Mouse (Mus musculus): ENCODE results near the gene Slc5a3. TPM values are rescaled to one million over a fixed set of nuclear protein-coding genes. Genes with fewer than 3 reads are reported as not detected.
A peak's percentile ranks its signal among the peaks of the same experiment; 100 is the strongest.

Slc5a3 gene
- polyA plus RNA-seq, 1 experiment from 2014 or later = 21.3 TPM

- H3K4me2 ChIP-seq = no peak overlapping the region
- no peak overlapping the region for H3K9ac ChIP-seq
- no peaks in the 10 kb centered on the region for H3K27me3 ChIP-seq (replicated peaks)
- no peaks in the 10 kb centered on the region for H3K36me3 ChIP-seq (replicated peaks)
- 93% methylated on average over 7 of the region's 7 CpGs for WGBS
- H3K4me3 ChIP-seq = no peak overlapping the region
- ATAC-seq (replicated peaks) = no peak
- H3K9me3 ChIP-seq = no peaks in the 10 kb centered on the region
- H3K27ac ChIP-seq = no peak overlapping the region
- no peaks in the 10 kb centered on the region for H3K4me1 ChIP-seq
Measured at GRCm38 (mm10) chr16:92039421-92039820, 18.7 kb upstream of the Slc5a3 start.

DNA sequence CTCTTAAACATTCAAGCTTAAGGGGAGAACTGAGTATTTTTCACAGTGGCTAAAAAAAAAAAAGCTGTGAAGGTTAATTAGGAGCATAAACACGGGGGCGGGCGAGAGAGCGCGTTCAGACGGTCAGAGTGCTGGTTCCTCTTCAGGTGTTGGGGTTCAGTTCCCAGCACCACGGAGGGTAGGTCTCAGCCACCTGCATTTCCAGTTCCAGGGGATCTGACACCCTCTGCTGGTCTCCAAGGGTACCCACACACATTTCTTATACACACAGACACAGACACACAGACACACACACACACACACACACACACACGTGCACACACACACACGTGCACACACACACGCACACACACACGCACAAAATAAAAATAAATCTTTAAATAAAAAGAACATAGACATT lies 18.2 kb upstream of the Slc5a3 start:
- WGBS = 96% methylated on average over 11 of the region's 11 CpGs
- H3K4me2 ChIP-seq = no peak overlapping the region
- ATAC-seq (replicated peaks) = no peak
- no peak overlapping the region for H3K4me3 ChIP-seq
- no peak overlapping the region for H3K9ac ChIP-seq
- H3K4me1 ChIP-seq = no peaks in the 10 kb centered on the region
- no peaks in the 10 kb centered on the region for H3K36me3 ChIP-seq (replicated peaks)
- H3K9me3 ChIP-seq = no peaks in the 10 kb centered on the region
- H3K27me3 ChIP-seq (replicated peaks) = no peaks in the 10 kb centered on the region
- H3K27ac ChIP-seq = no peak overlapping the region

GRCm38 (mm10) chr16:92051777-92052310 lies 6.3 kb upstream of the Slc5a3 start:
- H3K9ac ChIP-seq = no peak overlapping the region
- WGBS = 80% methylated on average over 7 of the region's 7 CpGs
- no peak overlapping the region for H3K4me2 ChIP-seq
- H3K27me3 ChIP-seq (replicated peaks) = no peaks in the 10 kb centered on the region
- H3K27ac ChIP-seq = no peak overlapping the region
- H3K36me3 ChIP-seq (replicated peaks) = no peaks in the 10 kb centered on the region
- H3K4me3 ChIP-seq = no peak overlapping the region
- no peaks in the 10 kb centered on the region for H3K9me3 ChIP-seq
- no peak for ATAC-seq (replicated peaks)
- H3K4me1 ChIP-seq = no peaks in the 10 kb centered on the region

DNA sequence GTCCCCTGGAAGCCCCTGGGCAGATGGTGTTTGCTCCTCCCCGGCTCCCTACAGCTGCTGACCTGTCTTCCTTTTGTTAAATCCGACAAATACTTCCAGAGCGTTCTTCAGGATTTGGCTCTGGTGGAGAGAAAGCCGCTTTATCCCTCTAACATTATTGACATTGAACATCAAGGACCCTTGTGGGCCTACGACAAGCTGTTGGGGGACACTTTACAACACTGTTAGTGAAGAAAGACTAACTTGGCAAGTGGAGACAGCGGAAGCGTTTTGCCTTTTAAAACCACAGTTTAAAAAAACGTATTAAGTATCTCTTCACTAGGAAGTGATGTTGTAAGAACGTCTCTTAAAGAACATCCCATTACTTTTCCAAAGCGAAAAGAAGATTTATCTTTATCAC lies 5.6 kb upstream of the Slc5a3 start:
- 72% methylated on average over 10 of the region's 10 CpGs for WGBS
- Histone ChIP-seq H3K36me3 (replicated peaks) (no peaks in the 10 kb centered on the region), H3K27ac (no peak overlapping the region), H3K4me2 (no peak overlapping the region), H3K27me3 (replicated peaks) (no peaks in the 10 kb centered on the region), H3K4me1 (peaks cover 7% of the 10 kb centered on the region), H3K4me3 (no peak overlapping the region), H3K9ac (no peak overlapping the region), H3K9me3 (no peaks in the 10 kb centered on the region)
- no peak for ATAC-seq (replicated peaks)

DNA sequence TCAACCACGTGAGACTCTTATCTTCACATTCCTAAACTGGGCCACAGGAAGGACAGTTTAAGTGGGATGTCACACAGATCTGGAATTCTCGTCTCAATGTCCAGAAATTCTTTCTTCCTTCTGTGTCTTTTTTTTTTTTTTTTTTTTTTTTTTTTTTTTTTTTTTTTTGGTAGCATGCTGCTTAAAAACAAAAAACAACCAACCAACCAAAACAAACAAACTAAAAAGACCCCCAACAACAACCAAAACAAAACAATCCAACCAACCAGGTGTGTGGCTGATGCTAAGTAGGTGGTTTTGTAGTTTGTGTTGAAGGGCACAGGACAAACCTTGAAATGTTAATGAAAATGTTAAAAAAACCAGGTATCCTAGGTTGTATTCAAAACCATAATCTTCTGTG lies 1.4 kb upstream of the Slc5a3 start:
- Histone ChIP-seq H3K27me3 (replicated peaks) (no peaks in the 10 kb centered on the region), H3K27ac (no peak overlapping the region), H3K4me2 (0 out of 2 replicates have a peak overlapping the region, but pooled peaks have one; percentile 74), H3K9me3 (no peaks in the 10 kb centered on the region), H3K9ac (no peak overlapping the region), H3K4me3 (no peak overlapping the region), H3K4me1 (peaks cover 32% of the 10 kb centered on the region), H3K36me3 (replicated peaks) (no peaks in the 10 kb centered on the region; the same call in 1 of the 2 replicates)
- WGBS = 70% methylated on average over 2 of the region's 2 CpGs
- no peak for ATAC-seq (replicated peaks)

- Histone ChIP-seq H3K9me3 (no peaks in the 10 kb centered on the region), H3K27ac (peak overlapping the region; percentile 90), H3K27me3 (replicated peaks) (no peaks in the 10 kb centered on the region), H3K9ac (peak overlapping the region; percentile 68), H3K4me3 (peak overlapping the region; percentile 86), H3K4me1 (peaks cover 32% of the 10 kb centered on the region), H3K36me3 (replicated peaks) (no peaks in the 10 kb centered on the region; the same call in 1 of the 2 replicates), H3K4me2 (peak overlapping the region; percentile 74)
- peak; percentile 67 for ATAC-seq (replicated peaks)
- WGBS = under 1% methylated on average over 11 of the region's 11 CpGs
Measured at GRCm38 (mm10) chr16:92057456-92057851, 668 bp upstream of the Slc5a3 start.

DNA sequence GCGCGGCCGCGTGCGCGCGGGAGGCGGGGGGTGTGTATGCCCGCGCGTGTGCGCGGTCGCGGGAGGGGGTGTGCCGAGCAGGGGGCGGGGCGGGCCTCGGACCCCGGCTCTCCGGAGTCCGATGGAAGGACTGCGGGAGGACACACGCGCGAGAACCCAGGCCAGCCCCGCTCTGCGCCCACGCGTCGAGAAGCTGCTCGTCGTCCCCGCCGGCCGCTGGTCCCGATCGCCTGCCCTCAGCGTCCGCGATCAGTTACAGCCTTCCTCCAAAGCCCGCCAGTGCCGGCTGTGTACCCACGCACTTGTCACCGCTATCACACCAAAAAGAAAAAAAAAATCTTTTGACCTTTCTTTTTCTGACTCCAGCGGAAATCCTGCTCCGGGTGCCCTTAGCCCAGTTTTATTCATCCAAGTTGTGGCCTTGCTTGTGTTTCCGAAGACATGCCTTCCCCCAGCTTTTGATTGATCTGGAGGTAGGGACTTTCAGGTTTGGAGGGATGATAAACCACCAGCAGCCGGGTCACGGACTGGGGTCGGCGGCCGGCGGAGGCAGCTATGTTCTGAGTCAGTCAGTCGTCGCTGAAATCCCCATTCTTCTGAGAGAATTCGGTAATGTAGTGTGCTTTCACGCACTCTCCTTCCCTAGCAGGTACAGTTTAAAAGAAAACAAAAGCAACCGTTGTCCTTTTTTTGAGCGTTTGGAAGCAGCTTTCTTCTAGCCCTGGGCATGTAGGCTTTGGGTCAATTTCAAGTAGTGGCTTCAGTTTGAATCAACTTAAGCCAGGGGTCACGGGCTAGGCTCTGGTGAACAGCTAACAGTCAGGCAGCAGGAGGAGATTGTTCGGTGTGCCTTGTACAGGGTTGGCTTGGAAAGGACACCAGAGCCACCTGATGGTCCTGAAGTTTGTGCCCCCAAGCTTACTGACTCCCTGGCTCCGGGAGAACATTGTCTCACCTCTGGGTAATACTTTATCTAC lies 810 bp downstream of the Slc5a3 start:
- H3K9me3 ChIP-seq = no peaks in the 10 kb centered on the region
- H3K36me3 ChIP-seq (replicated peaks) = no peaks in the 10 kb centered on the region; the same call in 1 of the 2 replicates
- peak overlapping the region; percentile 74 for H3K4me2 ChIP-seq
- H3K4me3 ChIP-seq = peak overlapping the region; percentile 86
- 1% methylated on average over 51 of the region's 63 CpGs for WGBS
- peaks cover 32% of the 10 kb centered on the region for H3K4me1 ChIP-seq
- peak; percentile 26 for ATAC-seq (replicated peaks)
- H3K27ac ChIP-seq = peak overlapping the region; percentile 90
- no peaks in the 10 kb centered on the region for H3K27me3 ChIP-seq (replicated peaks)
- peak overlapping the region; percentile 68 for H3K9ac ChIP-seq

DNA sequence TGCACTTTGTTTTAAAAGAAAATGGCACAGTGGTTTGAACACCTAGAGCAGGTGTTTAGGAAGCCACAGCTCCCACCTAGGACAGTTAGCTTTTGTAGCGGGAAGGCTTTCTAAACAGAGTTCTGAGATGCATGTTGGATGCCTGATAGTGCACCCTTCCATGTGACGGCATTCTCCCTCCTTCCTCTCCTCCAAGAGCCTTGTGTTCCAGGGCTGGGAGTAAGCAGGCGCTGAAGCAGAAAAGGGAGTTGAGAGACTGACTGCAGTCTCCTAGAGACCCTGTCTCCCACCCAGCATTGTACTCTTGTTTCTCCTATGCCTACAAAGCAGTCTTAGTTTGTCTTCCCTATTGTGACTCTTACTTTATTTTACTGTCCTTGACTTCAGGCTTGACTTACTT lies 2.1 kb downstream of the Slc5a3 start:
- 61% methylated on average over 3 of the region's 3 CpGs for WGBS

DNA sequence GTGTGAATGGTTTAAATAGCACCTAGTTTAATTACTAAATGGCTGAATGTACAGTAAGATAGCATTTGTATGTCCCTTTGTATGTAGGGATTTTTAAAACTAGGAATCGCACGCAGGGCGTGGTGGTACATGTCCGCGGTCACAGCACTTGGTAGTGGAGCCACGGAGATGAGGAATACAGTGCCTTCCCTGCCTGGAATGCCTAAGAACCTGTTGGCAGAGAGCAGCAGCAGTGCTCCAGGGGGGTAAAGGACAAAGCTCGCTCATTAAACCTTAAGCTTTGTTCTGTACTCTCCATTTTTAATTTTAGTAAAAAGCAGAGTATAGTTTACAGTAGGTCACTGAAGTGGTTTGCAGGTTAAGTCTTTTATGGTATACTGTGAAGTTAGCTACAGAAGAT lies 3.5 kb downstream of the Slc5a3 start:
- H3K27me3 ChIP-seq (replicated peaks) = no peaks in the 10 kb centered on the region
- no peak overlapping the region for H3K4me2 ChIP-seq
- no peak for ATAC-seq (replicated peaks)
- no peaks in the 10 kb centered on the region; the same call in 1 of the 2 replicates for H3K36me3 ChIP-seq (replicated peaks)
- H3K4me3 ChIP-seq = no peak overlapping the region
- H3K4me1 ChIP-seq = peaks cover 32% of the 10 kb centered on the region
- no peak overlapping the region for H3K9ac ChIP-seq
- no peak overlapping the region for H3K27ac ChIP-seq
- WGBS = 96% methylated on average over 7 of the region's 7 CpGs
- no peaks in the 10 kb centered on the region for H3K9me3 ChIP-seq

More for the DNA sequence above, 2.1 kb downstream of the Slc5a3 start:
- Histone ChIP-seq H3K27me3 (replicated peaks) (no peaks in the 10 kb centered on the region), H3K4me3 (peak overlapping the region; percentile 86), H3K9me3 (no peaks in the 10 kb centered on the region), H3K4me1 (peaks cover 32% of the 10 kb centered on the region), H3K9ac (peak overlapping the region; percentile 10; the same call in 1 of the 2 replicates), H3K36me3 (replicated peaks) (no peaks in the 10 kb centered on the region; the same call in 1 of the 2 replicates), H3K27ac (no peak overlapping the region), H3K4me2 (peak overlapping the region; percentile 74)
- no peak for ATAC-seq (replicated peaks)

DNA sequence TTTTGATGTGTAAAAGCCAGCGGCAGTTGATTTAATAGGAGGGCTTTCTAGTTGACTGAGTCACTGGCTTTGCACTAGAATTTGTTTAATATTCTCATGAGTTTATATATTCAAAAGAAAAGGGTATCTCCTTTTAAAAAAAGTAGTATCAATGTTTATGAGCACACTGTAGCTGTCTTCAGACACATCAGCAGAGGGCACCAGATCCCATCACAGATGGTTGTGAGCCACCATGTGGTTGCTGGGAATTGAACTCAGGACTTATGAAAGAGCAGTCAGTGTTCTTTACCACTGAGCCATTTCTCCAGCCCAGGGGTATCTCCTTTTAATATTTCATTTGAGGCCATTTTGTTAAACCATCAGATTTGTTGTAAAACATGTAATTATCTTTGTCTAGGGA lies 4.7 kb downstream of the Slc5a3 start:
- Histone ChIP-seq H3K27ac (no peak overlapping the region), H3K4me3 (no peak overlapping the region), H3K4me1 (peaks cover 25% of the 10 kb centered on the region), H3K9ac (no peak overlapping the region), H3K4me2 (no peak overlapping the region), H3K9me3 (no peaks in the 10 kb centered on the region), H3K36me3 (replicated peaks) (peaks cover 3% of the 10 kb centered on the region; the same call in 1 of the 2 replicates), H3K27me3 (replicated peaks) (no peaks in the 10 kb centered on the region)
- 100% methylated on average over 1 of the region's 1 CpGs for WGBS
- no peak for ATAC-seq (replicated peaks)

- Histone ChIP-seq H3K27ac (no peak overlapping the region), H3K27me3 (replicated peaks) (no peaks in the 10 kb centered on the region), H3K4me1 (peaks cover 19% of the 10 kb centered on the region), H3K9ac (no peak overlapping the region), H3K9me3 (no peaks in the 10 kb centered on the region), H3K36me3 (replicated peaks) (peaks cover 10% of the 10 kb centered on the region; the same call in 1 of the 2 replicates), H3K4me3 (no peak overlapping the region), H3K4me2 (no peak overlapping the region)
- no peak for ATAC-seq (replicated peaks)
- WGBS = 91% methylated on average over 2 of the region's 2 CpGs
Measured at GRCm38 (mm10) chr16:92064801-92065200, 6.7 kb downstream of the Slc5a3 start.

DNA sequence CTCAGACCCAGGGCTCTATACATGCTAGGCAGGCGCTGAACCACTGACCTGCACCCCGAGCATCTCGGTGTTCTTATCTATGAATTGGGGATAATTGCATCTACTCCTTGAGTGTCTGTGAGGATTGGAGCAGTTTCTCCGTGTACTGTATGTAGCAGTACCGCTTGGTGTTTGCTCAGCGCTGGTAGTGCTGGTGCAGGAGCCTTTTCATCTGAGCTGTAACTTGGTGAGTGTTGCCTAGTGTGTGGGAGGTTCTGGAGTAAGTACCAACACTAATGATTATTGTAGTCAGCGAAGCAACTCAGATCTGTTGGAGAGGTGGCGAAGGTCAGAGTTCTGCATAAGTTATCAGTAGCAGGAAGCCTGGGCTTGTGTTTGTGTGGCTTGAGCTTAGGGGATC lies 12.2 kb downstream of the Slc5a3 start:
- H3K4me2 ChIP-seq = no peak overlapping the region
- H3K27ac ChIP-seq = no peak overlapping the region
- no peak overlapping the region for H3K4me3 ChIP-seq
- no peaks in the 10 kb centered on the region for H3K9me3 ChIP-seq
- H3K4me1 ChIP-seq = no peaks in the 10 kb centered on the region
- 94% methylated on average over 8 of the region's 8 CpGs for WGBS
- H3K27me3 ChIP-seq (replicated peaks) = no peaks in the 10 kb centered on the region
- H3K36me3 ChIP-seq (replicated peaks) = peaks cover 10% of the 10 kb centered on the region; the same call in 1 of the 2 replicates
- ATAC-seq (replicated peaks) = no peak
- no peak overlapping the region for H3K9ac ChIP-seq
